14 mouse cellular contexts compared by ENCODE assay signal in the genomic region with DNA sequence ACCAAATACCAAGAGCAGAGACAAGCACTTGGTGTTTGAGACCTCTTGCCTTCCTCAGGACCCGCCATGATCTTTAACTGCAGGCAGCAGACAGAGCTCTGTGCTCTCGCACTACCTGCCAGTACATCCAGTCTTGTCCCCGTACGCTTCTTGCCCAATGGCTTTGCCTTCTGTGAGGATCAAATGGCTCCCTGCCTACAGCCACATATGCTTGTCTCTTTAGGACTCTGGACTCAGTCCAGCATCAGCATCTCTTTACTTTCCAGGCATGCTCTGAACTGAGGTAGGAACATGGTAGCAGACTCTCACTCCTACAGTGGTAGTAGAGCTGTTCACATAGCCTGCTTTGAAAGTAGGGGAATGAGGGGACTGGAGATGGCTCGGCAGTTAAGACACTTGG. TPM values are rescaled to one million over a fixed set of nuclear protein-coding genes. Genes with fewer than 3 reads are reported as not detected.
DNase-seq lines count a peak whose midpoint lies in the region.
"Had no signal": no experiment of that assay in that cellular context is flagged by ENCODE, and none has a peak within 500 bp of the region (broad histone marks: within the 10 kb centered on the region; RNA-seq: fewer than 3 reads in every experiment).

No protein-coding gene starts in this region.

- peak; percentile 86 for DNase-seq in cerebellum, adult 11-12 months
- DNase-seq in cerebellum, adult 8-10 months: peak; percentile 74
- DNase-seq in cerebellum, postnatal 14 days: peak; percentile 66 to 82
- no peak for DNase-seq in gastrocnemius, adult 8-10 months (ENCODE audit: low spot score in 2 of 2)
- DNase-seq in frontal cortex, postnatal 14 days (ENCODE audit: low spot score in 2 of 2): no peak
- no peak for DNase-seq in layer of hippocampus, adult 9-11 months
- DNase-seq: adrenal gland, adult 2 months; adrenal gland, postnatal 25 days; embryo, embryonic 11 days; gastrocnemius, postnatal 10 days; heart, adult 18-20 months; heart, postnatal 10 days; kidney, adult 11 months; kidney, adult 9 months had no signal

RNA-seq across cellular contexts. Expression of a gene that starts 42.1 kb away (rescaled TPM):
- 10 to 100 TPM; 27.2 to 32.5 (median 28.7) TPM for total RNA-seq in gastrocnemius, adult 8-10 months (2022)

RNA-seq across cellular contexts. Expression of a gene that starts 42.2 kb away (rescaled TPM):
- 10 to 100 TPM; 21.1 to 25.7 (median 21.9) TPM for total RNA-seq in gastrocnemius, adult 8-10 months (2022)

Comparison
In these comparisons a context has a peak if more than half of its experiments do, and no peak if none do; other contexts are left out.
1. DNase-seq: peak in cerebellum, adult 11-12 months (single experiment), cerebellum, adult 8-10 months (single experiment) and cerebellum, postnatal 14 days (2 of 2); none in gastrocnemius, adult 8-10 months (0 of 2), frontal cortex, postnatal 14 days (0 of 2) and layer of hippocampus, adult 9-11 months (single experiment).